Mouse (Mus musculus) fat pad, adult 2 months (tissue): ENCODE data around the gene Cdh16.
"Not testable (repeated sequence)": the region's sequence is repeated elsewhere in the genome, so short reads cannot be mapped to it uniquely, and the experiment has no call there.

Experiments used
- DNase-seq: peaks from one replicate; pipeline ENCODE4 v3.0.0-alpha.2; 2011; ENCODE audit warnings: low read depth, low spot score; ENCODE audit errors: extremely low read depth

Cdh16 gene

DNA sequence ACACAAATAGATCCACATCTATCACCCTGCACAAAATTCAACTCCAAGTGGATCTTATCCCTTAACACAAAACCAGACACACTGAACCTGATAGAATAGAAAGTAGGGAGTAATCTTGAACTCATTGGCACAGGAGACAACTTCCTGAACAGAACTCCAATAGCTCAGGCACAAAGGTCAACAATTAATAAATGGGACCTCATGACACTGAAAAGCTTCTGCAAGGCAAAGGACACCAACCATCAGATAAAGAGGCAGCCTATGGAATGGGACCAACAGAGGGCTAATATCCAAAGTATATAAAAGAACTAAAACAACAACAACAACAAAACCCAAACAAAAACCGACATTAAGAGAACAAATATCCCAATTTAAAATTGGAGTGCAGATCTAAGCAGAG, 39.7 kb downstream of the Cdh16 start:
- DNase-seq = no peak

- not testable (repeated sequence) for DNase-seq
Measured at GRCm38 (mm10) chr8:104577606-104578005, 46.6 kb downstream of the Cdh16 start.

- DNase-seq = no peak
Measured at GRCm38 (mm10) chr8:104576820-104577219, 47.4 kb downstream of the Cdh16 start.

DNA sequence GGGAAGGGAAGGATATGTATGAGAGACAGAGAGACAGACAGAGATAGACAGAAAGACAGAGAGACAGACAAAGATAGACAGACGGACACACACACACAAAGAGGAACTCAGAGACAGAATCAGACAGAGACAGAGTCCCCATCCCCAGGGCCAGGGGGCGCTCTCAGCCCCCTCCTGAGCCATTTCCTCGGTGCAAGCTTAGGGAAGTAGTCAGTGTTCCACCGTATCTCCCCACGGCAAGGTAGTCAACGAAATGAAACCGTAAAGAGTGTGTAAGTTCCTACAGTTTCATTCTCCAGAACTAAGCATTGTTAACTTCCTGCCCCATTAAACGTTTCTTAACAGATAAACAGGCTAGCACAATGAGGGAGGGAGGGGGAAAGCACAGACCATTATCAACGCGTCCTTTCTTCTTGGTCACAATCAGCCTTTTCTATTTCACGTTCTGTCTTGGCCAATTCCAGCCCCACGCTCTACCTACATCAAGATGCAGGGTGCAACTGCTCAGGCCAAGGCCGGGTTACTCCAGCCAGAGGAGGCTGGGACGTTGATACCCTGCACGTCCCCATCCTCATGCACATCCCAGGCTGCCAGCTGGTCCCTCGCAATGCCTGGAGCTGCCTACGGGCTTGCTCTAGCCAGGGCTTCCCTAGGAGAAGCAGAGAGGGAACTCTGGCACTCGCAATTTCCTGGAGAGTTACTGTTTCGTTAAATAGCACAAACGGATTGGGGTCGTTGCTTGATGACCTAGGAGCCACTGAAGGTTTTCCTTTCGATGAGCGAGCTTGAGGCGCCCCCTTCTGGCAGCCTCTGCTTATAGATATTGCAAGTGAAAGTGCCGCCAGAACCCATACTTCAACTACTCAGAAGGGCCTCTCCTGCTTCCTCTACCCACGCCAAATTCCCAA, 53.5 kb downstream of the Cdh16 start:
- no peak for DNase-seq

GRCm38 (mm10) chr8:104569559-104569958, 54.6 kb downstream of the Cdh16 start:
- DNase-seq = no peak

GRCm38 (mm10) chr8:104565457-104565798, 58.8 kb downstream of the Cdh16 start:
- DNase-seq = no peak

DNA sequence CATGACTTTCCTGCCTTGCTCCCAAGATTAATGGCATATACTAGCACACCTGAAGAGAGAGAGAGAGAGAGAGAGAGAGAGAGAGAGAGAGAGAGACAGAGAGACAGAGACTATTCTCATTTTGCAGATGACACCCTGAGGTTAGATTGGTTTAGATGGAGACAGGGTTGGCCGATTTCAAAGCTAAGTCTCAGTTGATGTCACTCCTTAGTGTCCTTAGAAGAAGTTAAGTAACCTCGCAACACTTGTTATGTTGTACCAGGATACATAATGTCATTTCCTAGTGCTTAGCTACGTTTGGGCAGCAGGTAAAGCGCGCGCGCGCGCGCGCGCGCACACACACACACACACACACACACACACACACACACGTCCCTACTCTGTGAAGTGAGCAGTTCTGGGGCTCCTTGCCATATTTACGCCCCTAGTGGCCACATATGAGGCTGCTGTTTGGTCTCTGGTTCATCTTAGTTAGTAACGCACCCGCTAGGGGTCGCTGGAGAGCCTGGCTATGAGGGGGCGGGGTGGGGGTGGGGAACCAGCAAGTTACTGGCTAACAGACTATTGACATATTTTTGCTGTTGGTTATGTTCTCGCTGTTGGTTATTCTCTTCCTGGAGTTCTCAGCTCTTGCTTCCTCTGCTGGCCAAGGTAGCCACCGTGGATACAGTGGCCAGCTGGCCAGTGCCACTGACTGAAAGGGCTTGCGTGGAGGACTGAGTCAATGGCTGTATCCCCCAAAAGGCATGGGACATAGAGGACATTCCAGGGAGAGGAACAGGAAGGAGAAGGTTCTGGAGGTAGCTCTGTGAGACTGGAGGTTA, 59.4 kb downstream of the Cdh16 start:
- DNase-seq = peak; percentile 63

GRCm38 (mm10) chr8:104560731-104561130, 63.5 kb downstream of the Cdh16 start:
- DNase-seq = no peak

GRCm38 (mm10) chr8:104557226-104557625, 67.0 kb downstream of the Cdh16 start:
- DNase-seq = no peak

DNA sequence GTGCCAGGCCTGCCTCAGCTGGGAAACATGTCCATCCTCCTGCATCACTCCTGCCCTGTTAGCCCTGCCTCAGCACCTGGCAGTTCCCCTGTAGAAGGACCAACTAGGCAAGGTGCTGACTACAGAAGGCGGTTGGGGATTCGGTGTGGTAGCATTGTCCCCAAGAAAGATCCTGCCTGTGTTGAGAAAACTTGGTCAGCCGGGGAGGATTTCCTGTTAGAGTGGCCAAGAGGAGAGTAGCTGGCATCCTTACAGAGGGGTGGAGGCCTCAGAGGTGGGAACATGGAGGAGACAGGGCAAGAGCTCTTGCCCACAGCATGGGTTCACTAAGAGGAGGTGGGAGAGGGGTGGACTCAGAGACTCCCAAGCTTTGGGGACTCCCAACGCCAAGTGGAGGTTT, 69.0 kb downstream of the Cdh16 start:
- DNase-seq = no peak
